Comparison of ENCODE assay signal across 8 mouse cellular contexts in the genomic region with DNA sequence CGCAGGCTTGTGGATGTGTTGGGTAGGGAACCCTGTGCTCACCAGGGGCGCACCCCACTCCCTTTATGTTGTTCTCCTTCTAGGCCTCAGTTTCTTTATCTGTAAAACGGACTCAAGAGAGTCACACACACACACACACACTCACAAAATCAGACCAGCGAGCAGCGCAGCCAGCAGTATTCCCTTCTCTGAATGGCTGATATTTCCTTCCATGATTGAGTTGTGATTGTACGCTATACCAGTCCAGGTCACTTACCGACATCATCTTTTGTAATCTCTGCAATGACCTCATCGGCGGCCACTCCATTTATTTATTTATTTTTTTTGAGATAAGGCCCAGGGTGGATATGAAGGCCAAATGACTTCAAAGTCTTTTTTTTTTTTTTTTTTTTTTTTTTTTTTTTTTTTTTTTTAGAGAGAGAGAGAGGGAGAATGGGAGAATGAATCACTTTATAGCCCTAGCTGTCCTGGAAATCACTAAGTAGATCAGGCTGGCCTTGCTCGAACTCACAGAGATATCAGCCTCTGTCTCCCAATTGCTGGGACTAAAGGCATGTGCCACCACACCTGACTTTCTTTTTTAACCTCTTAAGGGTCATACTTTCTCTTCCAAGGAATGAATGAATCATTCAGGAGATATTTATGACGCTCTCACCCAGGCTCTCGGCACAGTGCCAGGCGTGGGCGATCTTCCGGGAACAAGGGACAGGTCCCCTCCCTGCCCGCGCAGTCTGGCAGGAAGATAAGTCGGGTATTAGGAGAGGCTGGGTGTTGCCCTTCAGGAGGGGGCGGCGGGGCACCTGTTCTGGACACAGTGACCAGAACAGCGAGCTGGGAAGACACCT. TPM values are rescaled to one million over a fixed set of nuclear protein-coding genes. Genes with fewer than 3 reads are reported as not detected.
A peak's percentile ranks its signal among the peaks of the same experiment; 100 is the strongest.
DNase-seq lines count a peak whose midpoint lies in the region; ATAC-seq lines count a peak whose summit lies in the region.

A gene (minus strand): TSS at position 103 of the 845 bp plus-strand sequence.

- ATAC-seq in erythroblast, adult 5-6 weeks (replicated peaks; ENCODE audit: low FRiP score, poor library complexity, severe bottlenecking): 0 out of 2 replicates have a peak, but pooled peaks have one; percentile 14
- ATAC-seq in erythroid progenitor cell, adult 5-6 weeks (replicated peaks; ENCODE audit: low FRiP score, poor library complexity, severe bottlenecking): no peak

- peak; percentile 20 for DNase-seq in embryo, embryonic 9.5 days (ENCODE audit: extremely low spot score)
- DNase-seq in embryo, embryonic 10.5 days (ENCODE audit: low spot score): no peak
- DNase-seq in adrenal gland, postnatal 14 days: peak; percentile 88
- peak; percentile 14 for DNase-seq in heart, postnatal 25 days (ENCODE audit: low spot score)
- DNase-seq in left cerebral cortex, adult 8-10 months (ENCODE audit: low spot score in 2 of 2): peak; percentile 64 to 72
- peak; percentile 26 for DNase-seq in lung, postnatal 25 days (ENCODE audit: low spot score)

- intact Hi-C loops in heart, postnatal 25 days (cut with DNase I): no loop called here

RNA-seq across cellular contexts. Expression of the gene that starts here (rescaled TPM):
- total RNA-seq in adrenal gland, postnatal 14 days (2021): 35.0 and 41.1 TPM in 2 replicates
- total RNA-seq in erythroblast, adult 5-6 weeks (2015; ENCODE audit: low replicate concordance): not detected in 2 replicates
- not detected in 2 replicates for total RNA-seq in erythroblast, adult 5-6 weeks (2017; ENCODE audit: low replicate concordance)
- 1 to 10 TPM; 5.0 to 6.7 TPM for total RNA-seq in heart, postnatal 25 days (2021)
- total RNA-seq in left cerebral cortex, adult 8-10 months (2022): 10 to 100 TPM; 37.0 to 40.8 (median 38.8) TPM
- not detected in 2 replicates for total RNA-seq in erythroid progenitor cell, adult 5-6 weeks (2015; ENCODE audit: low replicate concordance)
- total RNA-seq in erythroid progenitor cell, adult 5-6 weeks (2017; ENCODE audit: low replicate concordance): not detected in 2 replicates

Comparison
In these comparisons a context has a peak if more than half of its experiments do, and no peak if none do; other contexts are left out.
1. RNA of the gene that starts here (total RNA-seq): 35.0 to 41.1 TPM in adrenal gland, postnatal 14 days, 37.0 to 40.8 TPM in left cerebral cortex, adult 8-10 months and 5.0 to 6.7 TPM in heart, postnatal 25 days; not detected in erythroblast, adult 5-6 weeks and not detected in erythroid progenitor cell, adult 5-6 weeks; every median in the first group is over 4 times any median in the second.
2. Peak in ATAC-seq in erythroblast, adult 5-6 weeks; RNA of the gene not detected or under 1 TPM.